Mouse (Mus musculus) lung, embryonic 14.5 days (tissue): Measurements from ENCODE around the gene Stk39. TPM values are rescaled to one million over a fixed set of nuclear protein-coding genes. Genes with fewer than 3 reads are reported as not detected.
A peak's percentile ranks its signal among the peaks of the same experiment; 100 is the strongest.

Experiments used
- ATAC-seq: fragments of 200-750 bp; cut with Nextera tagmentation; 2 replicates; pipeline ENCODE4 v1.8.0; 2017; ENCODE audit warnings: mild to moderate bottlenecking, moderate TSS enrichment, moderate library complexity; ENCODE audit not compliant: insufficient read depth
- DNase-seq: peaks from one replicate; pipeline ENCODE4 v3.0.0-alpha.2; 2015
- H3K27ac ChIP-seq: fragments of 300-500 bp; sonication (generic); 2 replicates; pipeline ENCODE4 v1.5.1; 2014; ENCODE audit warnings: low read depth, mild to moderate bottlenecking, moderate library complexity
- H3K27me3 ChIP-seq: fragments of 300-500 bp; sonication (generic); 2 replicates; pipeline ENCODE4 v1.6.1; 2014; ENCODE audit warnings: low read length, control low read depth; ENCODE audit not compliant: insufficient read depth
- H3K36me3 ChIP-seq: fragments of 300-500 bp; sonication (generic); 2 replicates; pipeline ENCODE4 v1.6.1; 2014; ENCODE audit warnings: control low read depth; ENCODE audit not compliant: insufficient read depth
- H3K4me1 ChIP-seq: fragments of 300-500 bp; sonication (generic); 2 replicates; pipeline ENCODE4 v1.6.1; 2014; ENCODE audit warnings: antibody characterized with exemption, control low read depth; ENCODE audit not compliant: insufficient read depth
- H3K4me2 ChIP-seq: fragments of 300-500 bp; sonication (generic); 2 replicates; pipeline ENCODE4 v1.6.1; 2014; ENCODE audit warnings: mild to moderate bottlenecking
- H3K4me3 ChIP-seq: fragments of 300-500 bp; sonication (generic); 2 replicates; pipeline ENCODE4 v1.5.1; 2014; ENCODE audit warnings: low read depth, low read length
- H3K9ac ChIP-seq: fragments of 300-500 bp; sonication (generic); 2 replicates; pipeline ENCODE4 v1.6.1; 2014
- H3K9me3 ChIP-seq: fragments of 300-500 bp; sonication (generic); 2 replicates; pipeline ENCODE4 v1.6.1; 2016; ENCODE audit warnings: low read depth, low read length, control low read depth
- CTCF ChIP-seq: IDR thresholded peaks from 2 replicates; pipeline ENCODE4 v1.5.1; 2016; ENCODE audit warnings: antibody characterized with exemption, low read depth
- whole genome bisulfite sequencing: fragments of 180-500 bp; shearing (Covaris S2); extraction: QIAGEN DNeasy Blood & Tissue Kit; methylation state at CpG from one replicate; pipeline ENCODE4 v1.1.7; 2014; 5-methylcytosine and 5-hydroxymethylcytosine counted together
- polyA plus RNA-seq: library from polyadenylated mRNA; unstranded; fragments of >200 nt; fragmentation: Nextera tagmentation; extraction: Ambion mirVana; gene quantifications from 2 replicates; pipeline ENCODE4 v1.2.1, GENCODE M21; 2014

Gene Stk39
- polyA plus RNA-seq, 1 experiment from 2014 or later: 27.6 TPM

- ATAC-seq: peak; percentile 15; the same call in 1 of the 2 replicates
Observed at GRCm38 (mm10) chr2:68433736-68434312, 38.2 kb downstream of the Stk39 start.

GRCm38 (mm10) chr2:68432834-68433233 is 39.2 kb downstream of the Stk39 start:
- Histone ChIP-seq H3K9ac (no peak overlapping the region), H3K36me3 (no peaks in the 10 kb centered on the region), H3K4me1 (peaks cover 15% of the 10 kb centered on the region), H3K4me2 (no peak overlapping the region), H3K9me3 (no peaks in the 10 kb centered on the region), H3K27ac (no peak overlapping the region; the same call in 1 of the 2 replicates), H3K27me3 (no peaks in the 10 kb centered on the region), H3K4me3 (no peak overlapping the region)
- 39% methylated on average over 4 of the region's 4 CpGs for WGBS
- no peak for TF ChIP-seq CTCF
- ATAC-seq (no peak), DNase-seq (peak; percentile 57)

More at GRCm38 (mm10) chr2:68433736-68434312, 38.2 kb downstream of the Stk39 start:
- Histone ChIP-seq H3K4me2 (no peak overlapping the region), H3K36me3 (no peaks in the 10 kb centered on the region), H3K27me3 (no peaks in the 10 kb centered on the region), H3K4me3 (no peak overlapping the region), H3K9ac (no peak overlapping the region), H3K9me3 (no peaks in the 10 kb centered on the region), H3K27ac (no peak overlapping the region), H3K4me1 (peaks cover 15% of the 10 kb centered on the region)
- WGBS: 69% methylated on average over 9 of the region's 9 CpGs
- TF ChIP-seq CTCF: no peak
- no peak for DNase-seq

GRCm38 (mm10) chr2:68431024-68431962 is 40.8 kb downstream of the Stk39 start:
- no peak overlapping the region for H3K4me2 ChIP-seq
- 59% methylated on average over 14 of the region's 14 CpGs for WGBS
- DNase-seq: peak; percentile 18

GRCm38 (mm10) chr2:68430493-68430892 is 41.6 kb downstream of the Stk39 start:
- H3K36me3 ChIP-seq: no peaks in the 10 kb centered on the region
- peak; percentile 56 for TF ChIP-seq CTCF
- DNase-seq: peak; percentile 22
- H3K4me2 ChIP-seq: no peak overlapping the region
- 49% methylated on average over 5 of the region's 5 CpGs for WGBS
- no peak for ATAC-seq
- no peak overlapping the region for H3K9ac ChIP-seq
- peaks cover 7% of the 10 kb centered on the region for H3K4me1 ChIP-seq
- H3K27me3 ChIP-seq: no peaks in the 10 kb centered on the region
- H3K27ac ChIP-seq: peak overlapping the region; percentile 71; the same call in 1 of the 2 replicates
- no peaks in the 10 kb centered on the region for H3K9me3 ChIP-seq
- no peak overlapping the region for H3K4me3 ChIP-seq

More at GRCm38 (mm10) chr2:68431024-68431962, 40.8 kb downstream of the Stk39 start:
- Histone ChIP-seq H3K36me3 (no peaks in the 10 kb centered on the region), H3K27me3 (no peaks in the 10 kb centered on the region), H3K9me3 (no peaks in the 10 kb centered on the region), H3K9ac (no peak overlapping the region), H3K4me3 (no peak overlapping the region), H3K4me1 (peaks cover 13% of the 10 kb centered on the region), H3K27ac (peak overlapping the region; percentile 71)
- peak; percentile 55 for ATAC-seq
- TF ChIP-seq CTCF: no peak

- H3K36me3 ChIP-seq: no peaks in the 10 kb centered on the region
- H3K27ac ChIP-seq: no peak overlapping the region
- no peak for ATAC-seq
- no peak overlapping the region for H3K4me2 ChIP-seq
- H3K27me3 ChIP-seq: no peaks in the 10 kb centered on the region
- H3K9ac ChIP-seq: no peak overlapping the region
- TF ChIP-seq CTCF: no peak
- H3K4me1 ChIP-seq: peaks cover 3% of the 10 kb centered on the region
- 84% methylated on average over 4 of the region's 4 CpGs for WGBS
- no peaks in the 10 kb centered on the region for H3K9me3 ChIP-seq
- no peak overlapping the region for H3K4me3 ChIP-seq
- no peak for DNase-seq
Observed at GRCm38 (mm10) chr2:68429436-68429835, 42.6 kb downstream of the Stk39 start.

- no peak overlapping the region for H3K4me3 ChIP-seq
- no peaks in the 10 kb centered on the region; the same call in none of the 2 replicates for H3K4me1 ChIP-seq
- no peaks in the 10 kb centered on the region for H3K36me3 ChIP-seq
- no peak for TF ChIP-seq CTCF
- H3K9me3 ChIP-seq: no peaks in the 10 kb centered on the region
- ATAC-seq (no peak), DNase-seq (no peak)
- H3K9ac ChIP-seq: no peak overlapping the region
- no peak overlapping the region for H3K27ac ChIP-seq
- 75% methylated on average over 5 of the region's 5 CpGs for WGBS
- H3K4me2 ChIP-seq: no peak overlapping the region
- no peaks in the 10 kb centered on the region for H3K27me3 ChIP-seq
Observed at GRCm38 (mm10) chr2:68426977-68427577, 45.0 kb downstream of the Stk39 start.

GRCm38 (mm10) chr2:68426074-68426473 is 46.0 kb downstream of the Stk39 start:
- TF ChIP-seq CTCF: no peak

More at GRCm38 (mm10) chr2:68426074-68426473, 46.0 kb downstream of the Stk39 start:
- DNase-seq (no peak), ATAC-seq (no peak)
- no peak overlapping the region for H3K27ac ChIP-seq
- WGBS: 86% methylated on average over 4 of the region's 4 CpGs
- H3K27me3 ChIP-seq: no peaks in the 10 kb centered on the region
- no peak overlapping the region for H3K9ac ChIP-seq
- H3K36me3 ChIP-seq: no peaks in the 10 kb centered on the region
- no peaks in the 10 kb centered on the region for H3K9me3 ChIP-seq
- H3K4me2 ChIP-seq: no peak overlapping the region
- no peaks in the 10 kb centered on the region; the same call in none of the 2 replicates for H3K4me1 ChIP-seq
- no peak overlapping the region for H3K4me3 ChIP-seq
